Mouse (Mus musculus) left cerebral cortex, adult 8-10 months (tissue): ENCODE data around the gene Scand1. TPM values are rescaled to one million over a fixed set of nuclear protein-coding genes. Genes with fewer than 3 reads are reported as not detected.

Experiments
- DNase-seq, 2 experiments: peaks; one replicate each; pipeline ENCODE4 v3.0.0; 2022; ENCODE audit warnings: low spot score in 2 of 2
- total RNA-seq, 4 experiments: library from RNA; stranded (reverse); gene quantifications; 2 replicates each; pipeline ENCODE4 v1.2.4; 2022

Gene Scand1
- total RNA-seq, 4 experiments from 2014 or later = 65.6 to 78.5 (median 72.1) TPM

DNA sequence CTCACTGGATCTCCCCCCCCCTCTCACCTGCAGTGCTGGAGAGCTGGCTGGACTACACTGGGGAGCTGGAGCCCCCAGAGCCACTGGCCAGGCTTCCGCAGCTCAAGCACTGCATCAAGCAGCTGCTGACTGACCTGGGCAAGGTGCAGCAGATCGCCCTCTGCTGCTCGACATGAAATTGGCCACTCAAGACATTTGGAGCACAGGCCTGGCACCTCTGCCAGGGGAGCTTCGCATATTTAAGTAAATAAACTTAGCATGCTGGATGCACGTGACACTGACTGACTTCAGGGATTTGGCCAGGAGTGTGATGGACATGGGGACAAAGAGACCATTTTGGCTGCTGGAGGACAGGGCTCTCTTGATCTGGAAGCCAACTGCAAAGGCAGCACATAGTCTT, 5.2 kb downstream of the Scand1 start:
- DNase-seq = no peak

GRCm38 (mm10) chr2:156305818-156306217, 6.7 kb downstream of the Scand1 start:
- no peak for DNase-seq

DNA sequence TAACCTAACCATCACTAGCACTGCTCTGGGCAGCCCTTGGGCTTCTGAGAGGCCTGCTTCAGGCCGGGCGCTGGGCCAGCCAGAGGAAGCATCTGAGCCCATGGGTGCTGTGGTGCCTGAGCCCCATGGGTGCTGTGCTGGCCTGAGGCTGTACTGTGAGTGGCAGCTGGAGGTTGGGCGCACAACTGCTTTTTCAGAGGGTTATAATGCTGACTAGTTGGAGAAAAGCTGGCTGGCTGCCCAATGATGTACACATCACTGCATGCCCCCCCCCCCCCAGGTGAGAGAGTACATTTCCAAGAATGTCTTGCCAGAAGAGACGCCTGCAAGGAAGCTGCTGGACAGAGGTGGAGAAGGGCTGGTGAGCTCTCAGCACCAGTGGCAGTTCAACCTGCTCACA, 8.2 kb downstream of the Scand1 start:
- no peak for DNase-seq

- no peak for DNase-seq
Observed at GRCm38 (mm10) chr2:156302063-156302462, 10.4 kb downstream of the Scand1 start.

GRCm38 (mm10) chr2:156298458-156298857, 14.0 kb downstream of the Scand1 start:
- peak; percentile 27 to 37 for DNase-seq

- no peak for DNase-seq
Observed at GRCm38 (mm10) chr2:156297653-156298052, 14.9 kb downstream of the Scand1 start.

GRCm38 (mm10) chr2:156296190-156296589, 16.3 kb downstream of the Scand1 start:
- no peak for DNase-seq

GRCm38 (mm10) chr2:156295601-156296063, 16.9 kb downstream of the Scand1 start:
- DNase-seq = no peak

DNA sequence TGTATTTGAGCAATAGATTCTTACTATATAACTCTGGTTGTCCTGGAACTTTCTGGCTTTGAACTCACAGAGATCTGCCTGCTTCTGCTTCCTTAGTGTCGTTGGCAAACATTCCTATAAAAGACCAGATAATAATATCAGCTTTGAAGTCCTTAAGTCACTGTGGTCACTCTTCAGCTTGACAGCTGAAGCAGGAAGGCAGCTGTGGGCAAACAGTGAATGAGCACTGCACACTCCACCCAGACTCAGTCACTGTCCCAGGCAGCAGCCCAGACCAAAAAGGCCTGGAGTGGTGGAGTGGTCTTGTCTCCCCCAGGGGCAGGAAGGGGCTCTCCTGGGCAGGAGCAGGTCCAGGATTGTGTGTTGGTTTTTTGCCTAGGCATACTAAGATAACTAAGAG, 20.5 kb downstream of the Scand1 start:
- DNase-seq = no peak

- no peak for DNase-seq
Observed at GRCm38 (mm10) chr2:156289552-156290160, 22.8 kb downstream of the Scand1 start.

GRCm38 (mm10) chr2:156288222-156288621, 24.3 kb downstream of the Scand1 start:
- DNase-seq = no peak

GRCm38 (mm10) chr2:156286733-156287132, 25.8 kb downstream of the Scand1 start:
- no peak for DNase-seq

GRCm38 (mm10) chr2:156285161-156285560, 27.3 kb downstream of the Scand1 start:
- DNase-seq = no peak

- no peak for DNase-seq
Observed at GRCm38 (mm10) chr2:156281227-156281626, 31.3 kb downstream of the Scand1 start.

GRCm38 (mm10) chr2:156278226-156279017, 34.1 kb downstream of the Scand1 start:
- DNase-seq = peak; percentile 70 to 72

DNA sequence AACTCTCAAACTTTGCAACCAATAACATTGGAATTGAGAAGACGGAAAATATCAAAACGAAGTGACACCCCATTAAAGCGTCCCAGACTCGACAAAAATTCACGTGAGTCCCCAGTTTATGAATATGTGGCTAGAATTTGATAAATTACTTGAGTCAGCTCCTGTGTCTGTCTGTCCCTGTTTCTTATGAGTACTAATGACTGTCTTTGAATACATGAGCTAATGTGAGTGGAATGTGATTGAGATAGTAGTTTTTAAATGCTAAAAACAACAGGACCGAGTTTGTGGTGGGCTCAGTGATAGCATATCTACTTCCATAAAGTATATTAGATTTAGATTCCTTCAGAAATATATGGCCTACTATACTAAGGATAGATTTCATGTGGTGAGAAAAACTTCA, 40.0 kb downstream of the Scand1 start:
- no peak for DNase-seq

- DNase-seq = no peak
Observed at GRCm38 (mm10) chr2:156267636-156268035, 44.9 kb downstream of the Scand1 start.

DNA sequence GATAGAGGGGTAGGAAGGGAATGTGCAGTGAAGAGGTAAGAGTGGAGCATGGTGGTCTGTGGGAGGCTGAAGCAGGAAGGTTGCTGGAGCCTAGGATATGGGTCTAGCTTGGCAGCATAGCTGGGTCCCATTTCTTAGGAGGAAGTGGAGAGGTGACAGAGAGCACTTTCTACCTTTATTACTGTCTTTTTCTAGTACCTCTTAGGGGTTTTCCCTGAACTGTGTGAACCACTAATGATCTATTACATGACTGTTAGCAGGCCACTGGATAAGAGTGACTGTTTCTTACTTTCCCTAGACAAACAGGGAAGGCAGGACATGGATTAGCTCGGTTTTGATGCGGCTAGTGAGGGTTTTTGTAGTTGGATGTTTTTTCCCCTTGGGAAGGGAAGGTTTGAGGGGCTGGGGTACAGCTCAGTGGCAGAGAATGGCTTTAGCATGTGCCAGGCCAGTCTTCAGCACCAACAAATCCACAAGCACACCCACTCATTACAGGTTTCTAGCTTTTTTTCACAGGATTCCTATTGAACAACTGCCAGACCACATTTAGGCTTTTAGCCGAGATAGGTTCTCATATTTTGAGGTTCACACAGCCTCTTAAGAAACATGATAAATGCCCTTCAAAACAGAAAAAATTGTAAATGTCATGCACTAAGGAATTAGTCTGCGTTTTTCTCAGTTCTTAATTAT, 49.2 kb downstream of the Scand1 start:
- no peak for DNase-seq
